Mouse (Mus musculus) CH12.LX (cell line): ENCODE measurements around the gene Ell. TPM values are rescaled to one million over a fixed set of nuclear protein-coding genes. Genes with fewer than 3 reads are reported as not detected.

Source experiments
- DNase-seq: peaks from one replicate; pipeline ENCODE4 v3.0.0-alpha.2; 2013; ENCODE audit errors: extremely low read depth
- H3K27ac ChIP-seq: 2 replicates; pipeline ENCODE4 v1.5.1; 2012; ENCODE audit warnings: low read depth, mild to moderate bottlenecking, control low read depth, moderate library complexity; ENCODE audit not compliant: insufficient read depth
- H3K27me3 ChIP-seq: replicated peaks from 2 replicates; pipeline ENCODE3; 2012; ENCODE audit warnings: inconsistent platforms
- H3K36me3 ChIP-seq, 2 experiments: replicated peaks in 1 of 2; 2 replicates each; pipeline versions ENCODE3 to v1.6.1; 2012; ENCODE audit warnings: inconsistent platforms in 1 of 2, low read length in 1 of 2, mild to moderate bottlenecking in 1 of 2, mixed read lengths in 1 of 2, moderate library complexity in 1 of 2; ENCODE audit not compliant: control insufficient read depth in 1 of 2, insufficient read depth in 1 of 2
- H3K4me1 ChIP-seq, 2 experiments: 2 replicates each; pipeline ENCODE4 v1.6.1; 2012; ENCODE audit warnings: inconsistent platforms in 1 of 2, moderate library complexity in 1 of 2; ENCODE audit not compliant: insufficient read depth in 2 of 2, control insufficient read depth in 1 of 2
- H3K4me2 ChIP-seq: 2 replicates; pipeline ENCODE4 v1.6.1; 2012; ENCODE audit warnings: low read depth, mild to moderate bottlenecking, control low read depth; ENCODE audit not compliant: poor library complexity, insufficient read depth, severe bottlenecking
- H3K4me3 ChIP-seq, 3 experiments: fragments of 150-350 bp in 1 of 3; sonication (generic) in 1 of 3; replicated peaks in 1 of 3; 2 replicates each; pipeline versions ENCODE3 to v1.5.1; 2011 to 2012; ENCODE audit warnings: low read depth in 2 of 3, low read length in 2 of 3, mild to moderate bottlenecking in 2 of 3, moderate library complexity in 2 of 3, control low read depth in 1 of 3, improper control_type of control experiment in 1 of 3, inconsistent platforms in 1 of 3, mixed read lengths in 1 of 3; ENCODE audit not compliant: poor library complexity in 1 of 3
- H3K79me2 ChIP-seq: replicated peaks from 2 replicates; pipeline ENCODE4 v1.6.1; 2012; ENCODE audit warnings: mild to moderate bottlenecking, moderate library complexity; ENCODE audit not compliant: control insufficient read depth, poor library complexity, insufficient read depth, severe bottlenecking; ENCODE audit errors: extremely low read depth
- H3K9ac ChIP-seq: 2 replicates; pipeline ENCODE4 v1.6.1; 2012; ENCODE audit warnings: low read depth, mild to moderate bottlenecking, control low read depth, moderate library complexity; ENCODE audit not compliant: insufficient read depth
- H3K9me3 ChIP-seq: replicated peaks from 2 replicates; pipeline ENCODE3; 2012; ENCODE audit warnings: low read length, inconsistent platforms, mixed read lengths
- BHLHE40 ChIP-seq: IDR thresholded peaks from 2 replicates; pipeline ENCODE4 v1.6.1; 2011; ENCODE audit warnings: mild to moderate bottlenecking, low read depth, low read length, improper control_type of control experiment
- CHD1 ChIP-seq: IDR thresholded peaks from 2 replicates; pipeline ENCODE4 v1.6.1; 2012; ENCODE audit warnings: low read depth, low read length, improper control_type of control experiment, inconsistent platforms
- CTCF ChIP-seq, 2 experiments: IDR thresholded peaks in 1 of 2; conservative IDR thresholded peaks in 1 of 2; 2 replicates each; pipeline ENCODE4 v1.5.1; 2011 to 2012; ENCODE audit warnings: low read depth in 2 of 2, low read length in 2 of 2, improper control_type of control experiment in 1 of 2, inconsistent platforms in 1 of 2, mild to moderate bottlenecking in 1 of 2, moderate library complexity in 1 of 2
- E2F4 ChIP-seq: IDR thresholded peaks from 2 replicates; pipeline ENCODE4 v1.6.1; 2011; ENCODE audit warnings: low read depth, low read length, improper control_type of control experiment; ENCODE audit not compliant: insufficient replicate concordance
- ETS1 ChIP-seq: conservative IDR thresholded peaks from 2 replicates; pipeline ENCODE4 v1.6.1; 2012; ENCODE audit warnings: low read depth, mild to moderate bottlenecking, inconsistent platforms, low read length, improper control_type of control experiment, moderate library complexity
- MAFK ChIP-seq: IDR thresholded peaks from 2 replicates; pipeline ENCODE4 v1.6.1; 2011; ENCODE audit warnings: low read length, improper control_type of control experiment; ENCODE audit not compliant: insufficient replicate concordance
- MXI1 ChIP-seq: IDR thresholded peaks from 2 replicates; pipeline ENCODE4 v1.6.1; 2011; ENCODE audit warnings: mild to moderate bottlenecking, low read depth, low read length, improper control_type of control experiment
- MYC ChIP-seq: IDR thresholded peaks from 2 replicates; pipeline ENCODE4 v1.6.1; 2011; ENCODE audit warnings: low read depth, mild to moderate bottlenecking, improper control_type of control experiment, low read length
- NELFE ChIP-seq: IDR thresholded peaks from 2 replicates; pipeline ENCODE4 v1.6.1; 2011; ENCODE audit warnings: low read depth, low read length, improper control_type of control experiment
- NRF1 ChIP-seq: IDR thresholded peaks from 2 replicates; pipeline ENCODE4 v1.6.1; 2014; ENCODE audit warnings: low read depth, mild to moderate bottlenecking, inconsistent platforms, low read length, improper control_type of control experiment, moderate library complexity
- POLR2A ChIP-seq: IDR thresholded peaks from 2 replicates; pipeline ENCODE4 v1.6.1; 2011; ENCODE audit warnings: low read depth, mild to moderate bottlenecking, improper control_type of control experiment, low read length
- RAD21 ChIP-seq: IDR thresholded peaks from 2 replicates; pipeline ENCODE4 v1.6.1; 2011; ENCODE audit warnings: low read depth, mild to moderate bottlenecking, low read length, improper control_type of control experiment, moderate library complexity
- SIN3A ChIP-seq: IDR thresholded peaks from 2 replicates; pipeline ENCODE4 v1.6.1; 2012; ENCODE audit warnings: low read length, improper control_type of control experiment, inconsistent platforms
- SMC3 ChIP-seq: IDR thresholded peaks from 2 replicates; pipeline ENCODE4 v1.6.1; 2011; ENCODE audit warnings: low read depth, low read length, improper control_type of control experiment
- TBP ChIP-seq: conservative IDR thresholded peaks from 2 replicates; pipeline ENCODE4 v1.6.1; 2011; ENCODE audit warnings: low read depth, low read length, improper control_type of control experiment
- TCF12 ChIP-seq: IDR thresholded peaks from 2 replicates; pipeline ENCODE4 v1.6.1; 2014; ENCODE audit warnings: low read depth, mild to moderate bottlenecking, inconsistent platforms, low read length, improper control_type of control experiment
- UBTF ChIP-seq: IDR thresholded peaks from 2 replicates; pipeline ENCODE4 v1.6.1; 2012; ENCODE audit warnings: low read depth, mild to moderate bottlenecking, inconsistent platforms, low read length, improper control_type of control experiment, moderate library complexity
- USF1 ChIP-seq: IDR thresholded peaks from 2 replicates; pipeline ENCODE4 v1.6.1; 2014; ENCODE audit warnings: low read depth, mild to moderate bottlenecking, inconsistent platforms, low read length, improper control_type of control experiment
- USF2 ChIP-seq: conservative IDR thresholded peaks from 2 replicates; pipeline ENCODE4 v1.6.1; 2011; ENCODE audit warnings: low read depth, low read length, improper control_type of control experiment
- ZC3H11A ChIP-seq: IDR thresholded peaks from 2 replicates; pipeline ENCODE4 v1.6.1; 2012; ENCODE audit warnings: low read depth, mild to moderate bottlenecking, inconsistent platforms, low read length, improper control_type of control experiment
- ZMIZ1 ChIP-seq: IDR thresholded peaks from 2 replicates; pipeline ENCODE4 v1.6.1; 2012; ENCODE audit warnings: low read depth, mild to moderate bottlenecking, inconsistent platforms, low read length, improper control_type of control experiment
- ZNF384 ChIP-seq: IDR thresholded peaks from 2 replicates; pipeline ENCODE4 v1.6.1; 2012; ENCODE audit warnings: low read depth, low read length, improper control_type of control experiment, inconsistent platforms
- dilution Hi-C: fragments of 300-500 bp; cut with MboI; formaldehyde crosslinking; loops from 2 replicates; pipeline ENCODE4 v1.14.3; 2020; ENCODE audit warnings: low sequenced_read_pairs; ENCODE audit not compliant: extremely low pct_unique_long_range_greater_than_20kb, extremely low pct_ligation_motif_present
- in situ Hi-C: fragments of 300-500 bp; cut with MboI; formaldehyde crosslinking; loops from 3 replicates; pipeline ENCODE4 v1.14.3; 2019; ENCODE audit warnings: low sequenced_read_pairs, low pct_ligation_motif_present, low pct_unique_long_range_greater_than_20kb, mixed read lengths
- polyA plus RNA-seq: library from polyadenylated mRNA; unstranded; fragments of >175 nt; gene quantifications from 2 replicates; pipeline ENCODE4 v1.2.1, GENCODE M21; 2012; ENCODE audit warnings: low read depth; ENCODE audit not compliant: insufficient read length
- total RNA-seq, 2 experiments: library from RNA; depleted of rRNA; stranded (reverse); fragments of 300-350 nt in 1 of 2; fragments of >200 nt in 1 of 2; gene quantifications; 2 replicates each; pipeline ENCODE4 v1.2.3; 2012 to 2014

Ell gene
- total and polyA plus RNA-seq, 3 experiments = 6.5 to 17.9 (median 9.8) TPM

DNA sequence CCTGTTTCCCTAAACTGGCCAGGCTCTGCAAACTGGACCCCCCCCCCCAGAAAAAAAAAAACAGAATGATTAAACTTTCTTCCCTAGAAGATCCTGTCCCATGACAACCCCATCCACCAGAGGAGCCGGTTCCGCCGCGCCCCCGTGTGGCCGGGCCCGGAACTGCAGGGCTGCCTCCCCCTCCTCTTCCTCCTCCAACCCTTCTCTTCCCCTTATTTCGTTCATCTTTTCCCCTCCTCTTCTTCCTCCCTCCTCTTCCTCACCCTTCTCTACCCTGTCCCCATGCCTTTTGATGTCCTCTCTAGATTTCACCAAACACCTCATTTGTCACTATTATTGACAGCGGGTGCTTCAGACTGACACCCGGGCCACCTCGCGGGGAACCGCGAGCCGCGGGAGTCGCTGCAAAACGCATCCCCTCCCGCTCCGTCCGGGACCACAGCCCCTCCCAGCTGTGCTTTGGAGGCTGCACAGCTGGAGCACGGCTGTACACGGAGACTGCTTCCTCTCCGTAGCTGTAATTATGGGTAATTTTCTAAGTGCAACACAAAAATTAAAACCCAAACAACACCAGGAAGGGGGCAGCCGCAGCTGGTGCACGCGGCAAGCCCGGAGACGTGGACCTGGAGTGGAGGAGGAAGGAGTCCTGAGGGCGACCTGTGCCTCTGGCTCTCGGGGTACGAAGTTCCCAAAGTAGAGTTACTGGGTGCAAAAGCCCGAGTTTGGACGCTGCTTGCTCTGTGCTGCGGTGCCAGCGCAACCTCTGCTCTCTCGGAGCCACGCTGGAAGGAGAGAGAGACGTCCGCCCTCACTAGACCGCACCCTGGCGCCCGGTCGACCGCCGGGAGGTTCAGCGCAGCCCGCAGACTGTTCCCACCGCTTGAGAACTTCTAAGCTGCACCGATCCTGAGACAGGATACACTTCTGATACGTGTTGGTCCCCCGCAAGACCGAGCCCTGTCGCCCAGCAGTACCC, 71.8 kb downstream of the Ell start (continued):
- no peak for TF ChIP-seq NELFE

DNA sequence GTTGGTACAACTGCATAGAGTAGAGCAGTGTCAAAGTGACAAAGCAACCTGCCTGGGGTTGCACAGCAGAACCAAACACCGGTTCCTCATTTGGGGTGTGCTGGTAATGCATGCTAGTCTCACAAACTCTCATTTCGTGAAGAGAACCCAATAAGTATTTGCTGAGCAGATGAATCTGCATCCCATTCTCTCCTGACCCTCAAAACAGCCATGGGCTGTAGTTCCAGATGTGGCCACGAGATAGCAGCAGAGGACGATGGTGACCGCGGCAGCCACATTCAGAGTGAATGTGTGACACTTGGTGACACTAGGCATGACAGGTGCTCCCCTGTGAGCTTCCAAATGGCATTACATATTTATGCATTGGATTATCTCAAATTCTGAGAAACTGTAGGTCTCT, 72.6 kb downstream of the Ell start:
- Histone ChIP-seq H3K4me2 (peak overlapping the region; percentile 84), H3K4me1 (peaks cover 19 to 68% of the 10 kb centered on the region in 2 experiments), H3K27me3 (no peaks in the 10 kb centered on the region), H3K27ac (peak overlapping the region; percentile 69), H3K9me3 (no peaks in the 10 kb centered on the region), H3K4me3 (peak overlapping the region; percentile 61 to 79 (median 65)), H3K9ac (peak overlapping the region; percentile 47), H3K79me2 (0 out of 2 replicates have a peak, but pooled peaks cover under 1% of the 10 kb centered on the region), H3K36me3 (no peaks in the 10 kb centered on the region)
- TF ChIP-seq MYC = peak; percentile 85; the same call in 1 of the 2 replicates
- no peak for TF ChIP-seq TCF12
- peak; percentile 98 for TF ChIP-seq RAD21
- TF ChIP-seq BHLHE40 = no peak
- peak; percentile 62; the same call in 1 of the 2 replicates for TF ChIP-seq NRF1
- TF ChIP-seq CTCF (conservative IDR thresholded peaks at IDR 0.05 in 1 of 2, IDR thresholded peaks at IDR 0.05 in 1 of 2; ENCODE audit: low read depth in 2 of 2, low read length in 2 of 2) = peak; percentile 98
- 0 out of 2 replicates have a peak, but pooled peaks have one; percentile 18 for TF ChIP-seq TBP
- TF ChIP-seq CHD1 = no peak
- TF ChIP-seq ZC3H11A = peak; percentile 58; the same call in 1 of the 2 replicates
- peak; percentile 93 for TF ChIP-seq SMC3
- DNase-seq = peak; percentile 91
- dilution Hi-C loops (no loop called here), in situ Hi-C loops (loop anchor here (5.0 kb wide), 1 partner anchor 35 kb away; no protein-coding TSS in a partner anchor)

DNA sequence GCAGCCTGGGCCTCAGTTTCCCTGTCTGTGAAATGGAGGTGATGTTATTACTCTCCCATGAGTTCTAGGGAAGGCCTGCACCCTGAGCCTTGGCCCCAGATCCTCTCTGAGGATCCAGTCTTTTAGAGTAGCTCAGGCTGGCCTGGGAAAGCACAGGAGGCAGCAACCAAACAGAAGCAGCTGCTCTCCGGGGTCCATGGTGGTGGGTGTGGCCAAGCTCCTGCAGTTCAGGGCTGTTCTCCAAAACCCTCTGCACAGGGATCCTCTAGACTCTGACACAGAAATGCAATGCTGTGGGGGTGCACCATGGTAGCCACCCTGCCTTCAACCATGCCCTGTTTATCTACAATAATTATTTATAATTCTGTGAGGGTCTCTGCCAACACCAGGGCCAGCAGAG, 74.5 kb downstream of the Ell start:
- Histone ChIP-seq H3K36me3 (no peaks in the 10 kb centered on the region), H3K4me2 (no peak overlapping the region), H3K4me3 (no peak overlapping the region), H3K27ac (no peak overlapping the region), H3K27me3 (no peaks in the 10 kb centered on the region), H3K79me2 (no peaks in the 10 kb centered on the region), H3K4me1 (peaks cover 29 to 73% of the 10 kb centered on the region in 2 experiments), H3K9me3 (no peaks in the 10 kb centered on the region), H3K9ac (no peak overlapping the region)
- DNase-seq = no peak
- dilution Hi-C loops = no loop called here
- TF ChIP-seq USF1 = no peak
- TF ChIP-seq CHD1 = no peak
- TF ChIP-seq MAFK = no peak
- TF ChIP-seq ZMIZ1 = no peak
- TF ChIP-seq USF2 = no peak
- TF ChIP-seq TCF12 = no peak
- TF ChIP-seq SMC3 = no peak
- no peak for TF ChIP-seq CTCF (conservative IDR thresholded peaks at IDR 0.05 in 1 of 2, IDR thresholded peaks at IDR 0.05 in 1 of 2; ENCODE audit: low read depth in 2 of 2, low read length in 2 of 2)
- TF ChIP-seq SIN3A = no peak
- TF ChIP-seq ETS1 = no peak
- TF ChIP-seq ZNF384 = no peak
- TF ChIP-seq UBTF = no peak
- no peak for TF ChIP-seq E2F4
- TF ChIP-seq POLR2A = no peak
- TF ChIP-seq MXI1 = no peak
- TF ChIP-seq MYC = no peak
- in situ Hi-C loops = loop anchor here (5.0 kb wide), 1 partner anchor 34 kb away; no protein-coding TSS in a partner anchor
